Mouse (Mus musculus) kidney, postnatal 0 days (tissue): ENCODE data around the gene Olfr520. TPM values are rescaled to one million over a fixed set of nuclear protein-coding genes. Genes with fewer than 3 reads are reported as not detected.
"Not testable (repeated sequence)": the region's sequence is repeated elsewhere in the genome, so short reads cannot be mapped to it uniquely, and the experiment has no call there.

ENCODE experiments used
- ATAC-seq: fragments of 200-750 bp; cut with Nextera tagmentation; replicated peaks from 2 replicates; pipeline ENCODE4 v1.8.0; 2017; ENCODE audit warnings: low read depth, moderate number of reproducible peaks, moderate TSS enrichment, moderate library complexity; ENCODE audit not compliant: low FRiP score
- DNase-seq: peaks from one replicate; pipeline ENCODE4 v3.0.0-alpha.2; 2016; ENCODE audit warnings: low spot score
- H3K27ac ChIP-seq: fragments of 300-500 bp; sonication (generic); 2 replicates; pipeline ENCODE4 v1.5.1; 2014; ENCODE audit warnings: mild to moderate bottlenecking
- H3K27me3 ChIP-seq: fragments of 300-500 bp; sonication (generic); 2 replicates; pipeline ENCODE4 v1.6.1; 2014; ENCODE audit warnings: low read length, mixed read lengths; ENCODE audit not compliant: insufficient read depth
- H3K36me3 ChIP-seq: fragments of 300-500 bp; sonication (generic); 2 replicates; pipeline ENCODE4 v1.6.1; 2014; ENCODE audit warnings: low read length, mixed read lengths; ENCODE audit not compliant: insufficient read depth
- H3K4me1 ChIP-seq: fragments of 300-500 bp; sonication (generic); replicated peaks from 2 replicates; pipeline ENCODE4 v1.6.1; 2014; ENCODE audit warnings: antibody characterized with exemption, low read length, mixed read lengths; ENCODE audit not compliant: insufficient read depth
- H3K4me2 ChIP-seq: fragments of 300-500 bp; sonication (generic); 2 replicates; pipeline ENCODE4 v1.6.1; 2014; ENCODE audit warnings: mild to moderate bottlenecking, low read length, moderate library complexity, mixed read lengths
- H3K4me3 ChIP-seq: fragments of 300-500 bp; sonication (generic); replicated peaks from 2 replicates; pipeline ENCODE4 v1.5.1; 2014; ENCODE audit warnings: low read depth, low read length
- H3K9ac ChIP-seq: fragments of 300-500 bp; sonication (generic); 2 replicates; pipeline ENCODE4 v1.6.1; 2014; ENCODE audit warnings: low read depth, low read length
- H3K9me3 ChIP-seq: fragments of 300-500 bp; sonication (generic); replicated peaks from 2 replicates; pipeline ENCODE4 v1.6.1; 2016; ENCODE audit warnings: low read length, inconsistent platforms, mixed read lengths
- CTCF ChIP-seq: IDR thresholded peaks from 2 replicates; pipeline ENCODE4 v1.5.1; 2016; ENCODE audit warnings: antibody characterized with exemption, low read depth, mild to moderate bottlenecking, moderate library complexity
- WGBS: fragments of 180-500 bp; shearing (Covaris S2); extraction: QIAGEN DNeasy Blood & Tissue Kit; methylation state at CpG from one replicate; pipeline ENCODE4 v1.1.7; 2014; 5-methylcytosine and 5-hydroxymethylcytosine counted together
- polyA plus RNA-seq: library from polyadenylated mRNA; unstranded; fragments of >200 nt; fragmentation: Nextera tagmentation; extraction: Ambion mirVana; gene quantifications from 2 replicates; pipeline ENCODE4 v1.2.1, GENCODE M21; 2015

The Olfr520 gene
- polyA plus RNA-seq, 1 experiment from 2014 or later, result not detected

GRCm38 (mm10) chr7:99709992-99710391 is 20.1 kb upstream of the Olfr520 start:
- TF ChIP-seq CTCF, result no peak
- DNase-seq, result no peak
- 55% methylated on average over 7 of the region's 7 CpGs for WGBS

DNA sequence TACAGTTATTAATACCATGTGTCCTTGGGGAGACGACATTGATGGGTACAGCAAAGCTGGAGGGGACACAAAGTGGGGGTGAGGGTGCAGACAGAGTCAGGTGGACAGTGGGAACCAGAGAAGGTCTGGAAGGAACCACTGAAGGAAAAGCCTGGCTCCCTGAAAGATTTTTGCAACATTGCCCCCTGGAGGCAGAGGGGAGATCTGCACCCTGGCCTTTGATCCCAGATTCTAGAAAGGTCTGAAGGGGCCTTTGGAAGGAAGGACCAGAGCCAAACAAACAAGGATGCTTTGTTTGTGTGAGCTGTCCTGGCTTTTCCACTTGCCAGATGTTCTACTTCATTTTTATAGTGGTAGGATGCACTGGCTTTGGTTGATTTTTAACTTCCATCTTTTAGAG is 19.6 kb upstream of the Olfr520 start:
- ATAC-seq, result no peak
- Histone ChIP-seq H3K36me3 (no peaks in the 10 kb centered on the region), H3K4me1 (0 out of 2 replicates have a peak, but pooled peaks cover 3% of the 10 kb centered on the region), H3K4me2 (no peak overlapping the region), H3K27ac (no peak overlapping the region), H3K9me3 (no peaks in the 10 kb centered on the region), H3K27me3 (no peaks in the 10 kb centered on the region), H3K9ac (no peak overlapping the region), H3K4me3 (no peak overlapping the region)
- 23% methylated on average over 1 of the region's 1 CpGs for WGBS
- peak; percentile 90 for TF ChIP-seq CTCF
- peak; percentile 84 for DNase-seq

More at GRCm38 (mm10) chr7:99709992-99710391, 20.1 kb upstream of the Olfr520 start:
- Histone ChIP-seq H3K4me3 (no peak overlapping the region), H3K4me1 (0 out of 2 replicates have a peak, but pooled peaks cover 3% of the 10 kb centered on the region), H3K9ac (no peak overlapping the region), H3K4me2 (no peak overlapping the region), H3K9me3 (no peaks in the 10 kb centered on the region), H3K27me3 (no peaks in the 10 kb centered on the region), H3K27ac (no peak overlapping the region), H3K36me3 (no peaks in the 10 kb centered on the region)
- ATAC-seq, result no peak

- H3K27ac ChIP-seq, result no peak within 1 kb of the TSS
- no peak for TF ChIP-seq CTCF
- DNase-seq (no peak), ATAC-seq (no peak)
- H3K4me1 ChIP-seq, result 0 out of 2 replicates have a peak, but pooled peaks cover 3% of the 10 kb centered on the region
- no peaks in the 10 kb centered on the region for H3K9me3 ChIP-seq
- H3K4me3 ChIP-seq, result no peak within 1 kb of the TSS
- no peaks in the 10 kb centered on the region for H3K27me3 ChIP-seq
- H3K4me2 ChIP-seq, result no peak within 1 kb of the TSS
- no peaks in the 10 kb centered on the region for H3K36me3 ChIP-seq
- no peak within 1 kb of the TSS for H3K9ac ChIP-seq
- 70% methylated on average over 8 of the region's 8 CpGs for whole genome bisulfite sequencing
Observed at GRCm38 (mm10) chr7:99711166-99711565, 18.9 kb upstream of the Olfr520 start, which contains the start of gene Slco2b1. Slco2b1 (minus strand) TSS chr7:99711340.

DNA sequence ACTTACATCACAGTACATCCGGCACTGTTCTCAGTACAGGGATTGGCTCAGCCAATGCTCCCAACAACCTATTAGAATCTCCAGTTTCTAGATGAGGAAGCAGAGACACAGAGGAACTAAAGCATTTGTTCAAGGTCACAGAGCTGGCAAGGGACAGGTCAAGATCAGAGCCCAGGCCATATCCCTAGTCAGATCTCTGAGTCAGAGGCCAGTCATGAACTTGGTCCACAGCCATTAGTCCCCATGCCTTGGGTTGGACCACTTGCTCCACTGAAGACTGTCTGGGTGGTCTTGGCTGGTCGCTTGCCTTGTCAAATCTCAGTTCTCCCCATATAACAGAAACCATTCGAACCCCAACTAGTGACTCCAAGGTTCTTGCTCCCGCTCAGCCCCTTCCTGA is 17.6 kb upstream of the Olfr520 start:
- Histone ChIP-seq H3K4me3 (no peak overlapping the region), H3K36me3 (no peaks in the 10 kb centered on the region), H3K4me1 (no peaks in the 10 kb centered on the region), H3K4me2 (no peak overlapping the region), H3K9me3 (no peaks in the 10 kb centered on the region), H3K9ac (no peak overlapping the region), H3K27me3 (no peaks in the 10 kb centered on the region), H3K27ac (no peak overlapping the region)
- TF ChIP-seq CTCF, result no peak
- WGBS, result 80% methylated on average over 4 of the region's 4 CpGs
- DNase-seq, result no peak
- no peak for ATAC-seq

DNA sequence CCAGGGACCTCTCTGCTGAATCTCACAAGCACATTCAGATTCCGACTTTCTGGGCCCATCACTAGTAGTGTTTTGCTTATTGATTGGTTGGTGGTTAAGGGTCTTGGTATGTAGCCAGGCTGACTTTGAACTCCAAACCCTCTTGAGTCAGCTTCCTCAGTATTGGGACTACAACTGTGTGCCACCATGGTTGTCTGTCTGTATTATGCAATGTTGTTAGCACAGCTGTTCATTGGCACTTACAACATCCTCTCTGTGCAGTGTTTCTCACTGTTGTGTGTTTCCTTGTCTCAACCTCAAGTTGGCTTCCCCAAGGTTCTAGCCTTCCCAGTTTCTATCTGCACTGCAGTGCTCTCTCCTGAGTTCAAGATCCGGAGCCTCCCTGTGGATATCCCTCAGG is 13.5 kb upstream of the Olfr520 start:
- H3K27ac ChIP-seq, result no peak overlapping the region
- DNase-seq (no peak), ATAC-seq (no peak)
- H3K4me2 ChIP-seq, result no peak overlapping the region
- 90% methylated on average over 2 of the region's 2 CpGs for WGBS
- no peaks in the 10 kb centered on the region for H3K27me3 ChIP-seq
- H3K4me1 ChIP-seq, result no peaks in the 10 kb centered on the region
- H3K9me3 ChIP-seq, result no peaks in the 10 kb centered on the region
- no peak overlapping the region for H3K4me3 ChIP-seq
- H3K36me3 ChIP-seq, result no peaks in the 10 kb centered on the region
- TF ChIP-seq CTCF, result no peak
- no peak overlapping the region for H3K9ac ChIP-seq

- Histone ChIP-seq H3K4me3 (no peak overlapping the region), H3K9me3 (no peaks in the 10 kb centered on the region), H3K4me2 (no peak overlapping the region), H3K9ac (no peak overlapping the region), H3K27me3 (no peaks in the 10 kb centered on the region), H3K36me3 (no peaks in the 10 kb centered on the region), H3K4me1 (no peaks in the 10 kb centered on the region), H3K27ac (no peak overlapping the region)
- no peak for TF ChIP-seq CTCF
- ATAC-seq, result no peak
- DNase-seq, result no peak
- WGBS, result 88% methylated on average over 2 of the region's 2 CpGs
Observed at GRCm38 (mm10) chr7:99734612-99735011, 4.5 kb downstream of the Olfr520 start.

- 91% methylated on average over 9 of the region's 9 CpGs for WGBS
Observed at GRCm38 (mm10) chr7:99735491-99735890, 5.4 kb downstream of the Olfr520 start.

More at GRCm38 (mm10) chr7:99735491-99735890, 5.4 kb downstream of the Olfr520 start:
- not testable (repeated sequence) for DNase-seq, H3K4me2 ChIP-seq, H3K36me3 ChIP-seq, H3K9me3 ChIP-seq, H3K4me1 ChIP-seq, H3K4me3 ChIP-seq, H3K27ac ChIP-seq, ATAC-seq, H3K9ac ChIP-seq, H3K27me3 ChIP-seq
